In the genomic region with DNA sequence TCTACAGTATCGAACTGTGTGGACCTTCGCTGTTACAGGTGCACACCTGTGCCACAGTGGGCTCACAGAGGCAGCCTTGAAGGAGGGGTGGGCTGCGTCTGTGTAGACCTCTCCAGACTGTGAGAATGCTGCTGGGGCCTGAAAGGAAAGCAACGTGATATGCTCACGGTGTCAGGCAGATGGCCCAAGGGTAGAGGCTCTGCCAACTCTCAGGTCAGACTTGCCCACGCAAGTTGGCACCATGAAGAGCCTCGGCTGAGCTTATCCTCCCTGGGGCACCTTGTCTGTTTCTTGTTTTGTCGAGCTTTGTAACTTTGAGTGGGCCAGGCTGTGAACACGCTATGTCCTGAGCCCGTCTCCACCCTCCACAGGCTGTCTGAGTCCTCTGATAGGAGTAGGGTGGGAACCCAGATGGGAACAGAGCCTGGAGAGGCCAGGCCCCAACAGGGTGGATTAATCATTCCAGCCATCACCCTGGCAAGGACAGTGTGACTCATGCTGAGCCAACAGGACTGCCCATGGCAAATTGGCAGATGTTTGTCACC, we compare ENCODE assay signal across 13 mouse cellular contexts.
"Had no signal": no experiment of that assay in that cellular context is flagged by ENCODE, and none has a peak within 500 bp of the region (broad histone marks: within the 10 kb centered on the region; RNA-seq: fewer than 3 reads in every experiment).

No protein-coding gene starts in this region.

- H3K4me1 ChIP-seq: limb, embryonic 13.5 days; stomach, embryonic 15.5 days had no signal

- H3K4me2 ChIP-seq: limb, embryonic 13.5 days; midbrain, embryonic 12.5 days; neural tube, embryonic 13.5 days; stomach, embryonic 15.5 days had no signal

- ATAC-seq: midbrain, embryonic 16.5 days had no signal

- H3K4me3 ChIP-seq: layer of hippocampus, adult 2 months; limb, embryonic 13.5 days; midbrain, embryonic 12.5 days; neural tube, embryonic 13.5 days; stomach, embryonic 15.5 days had no signal

- H3K9me3 ChIP-seq: midbrain, embryonic 12.5 days; neural tube, embryonic 13.5 days; stomach, embryonic 15.5 days had no signal

- H3K9ac ChIP-seq: limb, embryonic 13.5 days; liver, embryonic 14.5 days; midbrain, embryonic 12.5 days; neural tube, embryonic 13.5 days; stomach, embryonic 15.5 days had no signal

- H3K36me3 ChIP-seq: limb, embryonic 13.5 days; midbrain, embryonic 12.5 days; neural tube, embryonic 13.5 days; stomach, embryonic 15.5 days had no signal

- DNase-seq: kidney, postnatal 10 days; kidney, postnatal 4 days; left cerebral cortex, postnatal 4 days; lung, adult 18-20 months; right cerebral cortex, postnatal 14 days; thymus, postnatal 4 days had no signal

- H3K27ac ChIP-seq: layer of hippocampus, adult 2 months; limb, embryonic 13.5 days; liver, embryonic 14.5 days; midbrain, embryonic 12.5 days; neural tube, embryonic 13.5 days; stomach, embryonic 15.5 days had no signal

- H3K27me3 ChIP-seq: limb, embryonic 13.5 days; neural tube, embryonic 13.5 days; stomach, embryonic 15.5 days had no signal
